Mouse (Mus musculus) myocyte (in vitro differentiated cells): ENCODE results near the gene Myo15b. TPM values are rescaled to one million over a fixed set of nuclear protein-coding genes. Genes with fewer than 3 reads are reported as not detected.

Experiments
- H3K27me3 ChIP-seq: one replicate; pipeline ENCODE4 v1.6.1; 2011; ENCODE audit not compliant: control insufficient read depth, insufficient read depth, insufficient read length
- H3K36me3 ChIP-seq: one replicate; pipeline ENCODE4 v1.6.1; 2011; ENCODE audit not compliant: control insufficient read depth, insufficient read depth
- H3K4me2 ChIP-seq: one replicate; pipeline ENCODE4 v1.6.1; 2011; ENCODE audit warnings: low read depth, control low read depth
- H3K4me3 ChIP-seq: one replicate; pipeline ENCODE4 v1.5.1; 2011; ENCODE audit warnings: mild to moderate bottlenecking, control low read depth, moderate library complexity
- H3K79me2 ChIP-seq: one replicate; pipeline ENCODE4 v1.6.1; 2011; ENCODE audit not compliant: control insufficient read depth, insufficient read depth
- H3ac ChIP-seq: one replicate; pipeline ENCODE4 v1.6.1; 2011; ENCODE audit not compliant: control insufficient read depth, insufficient read length
- CEBPB ChIP-seq: IDR thresholded peaks from 2 replicates; pipeline ENCODE4 v1.6.1; 2011; ENCODE audit warnings: mild to moderate bottlenecking, moderate library complexity; ENCODE audit not compliant: poor library complexity, insufficient read depth, severe bottlenecking
- E2F4 ChIP-seq: IDR thresholded peaks from one replicate; pipeline ENCODE4 v1.6.1; 2011; ENCODE audit warnings: mild to moderate bottlenecking, control low read depth, moderate library complexity; ENCODE audit not compliant: insufficient read depth
- MAX ChIP-seq: IDR thresholded peaks from one replicate; pipeline ENCODE4 v1.6.1; 2011; ENCODE audit warnings: low read depth, mild to moderate bottlenecking, control low read depth
- MYOD1 ChIP-seq, 3 experiments: IDR thresholded peaks; one replicate each; pipeline ENCODE4 v1.6.1; 2011; ENCODE audit warnings: control low read depth in 2 of 3, low read depth in 2 of 3, mild to moderate bottlenecking in 2 of 3, moderate library complexity in 1 of 3; ENCODE audit not compliant: insufficient read length in 2 of 3, control insufficient read depth in 1 of 3
- MYOG ChIP-seq, 3 experiments: IDR thresholded peaks; one replicate each; pipeline ENCODE4 v1.6.1; 2011; ENCODE audit warnings: control low read depth in 2 of 3, low read depth in 2 of 3, mild to moderate bottlenecking in 2 of 3; ENCODE audit not compliant: insufficient read length in 2 of 3, control insufficient read depth in 1 of 3, insufficient read depth in 1 of 3
- POLR2A ChIP-seq: IDR thresholded peaks from one replicate; pipeline ENCODE4 v1.6.1; 2011; ENCODE audit warnings: low read depth, mild to moderate bottlenecking, control low read depth, moderate library complexity; ENCODE audit not compliant: insufficient read length
- POLR2AphosphoS2 ChIP-seq: IDR thresholded peaks from one replicate; pipeline ENCODE4 v1.6.1; 2011; ENCODE audit warnings: low read depth, control low read depth; ENCODE audit not compliant: insufficient read length
- REST ChIP-seq: IDR thresholded peaks from one replicate; pipeline ENCODE4 v1.6.1; 2011; ENCODE audit warnings: mild to moderate bottlenecking, control low read depth, moderate library complexity; ENCODE audit not compliant: insufficient read depth, insufficient read length
- SRF ChIP-seq: IDR thresholded peaks from one replicate; pipeline ENCODE4 v1.6.1; 2011; ENCODE audit warnings: low read depth; ENCODE audit not compliant: control insufficient read depth, insufficient read length
- TCF12 ChIP-seq: IDR thresholded peaks from one replicate; pipeline ENCODE4 v1.6.1; 2011; ENCODE audit warnings: mild to moderate bottlenecking, control low read depth; ENCODE audit not compliant: poor library complexity, insufficient read depth, severe bottlenecking
- TCF3 ChIP-seq: IDR thresholded peaks from one replicate; pipeline ENCODE4 v1.6.1; 2011; ENCODE audit warnings: low read depth, control low read depth; ENCODE audit not compliant: insufficient read length
- USF1 ChIP-seq: IDR thresholded peaks from one replicate; pipeline ENCODE4 v1.6.1; 2011; ENCODE audit warnings: low read depth, mild to moderate bottlenecking, control low read depth, moderate library complexity
- polyA plus RNA-seq: library from polyadenylated mRNA; unstranded; fragments of >200 nt; fragmentation: generic; extraction: Trizol; gene quantifications from one replicate; pipeline ENCODE4 v1.2.1, GENCODE M21; 2012; ENCODE audit warnings: missing spikeins

Gene Myo15b
- polyA plus RNA-seq, 1 experiment = 0.23 TPM

- H3K4me3 ChIP-seq = no peak overlapping the region
Measured at GRCm38 (mm10) chr11:115857936-115858335, 270 bp upstream of the Myo15b start.

GRCm38 (mm10) chr11:115859143-115859945 is 1.1 kb downstream of the Myo15b start:
- H3K27me3 ChIP-seq = peaks cover 78% of the 10 kb centered on the region
- no peaks in the 10 kb centered on the region for H3K79me2 ChIP-seq
- H3K36me3 ChIP-seq = no peaks in the 10 kb centered on the region
- peak overlapping the region; percentile 18 for H3K4me2 ChIP-seq
- no peak for TF ChIP-seq REST
- no peak for TF ChIP-seq MYOD1 (IDR thresholded peaks at IDR 0.05; ENCODE audit: control insufficient read depth in 1 of 3, insufficient read length in 2 of 3, low read depth in 2 of 3)
- TF ChIP-seq USF1 = no peak
- TF ChIP-seq TCF12 = no peak
- no peak for TF ChIP-seq E2F4
- no peak for TF ChIP-seq MAX
- no peak for TF ChIP-seq TCF3
- no peak for TF ChIP-seq POLR2A
- no peak for TF ChIP-seq SRF
- TF ChIP-seq CEBPB = no peak
- TF ChIP-seq POLR2AphosphoS2 = no peak
- TF ChIP-seq MYOG (IDR thresholded peaks at IDR 0.05; ENCODE audit: control insufficient read depth in 1 of 3, insufficient read depth in 1 of 3, insufficient read length in 2 of 3, low read depth in 2 of 3) = no peak
- no peak overlapping the region for H3K4me3 ChIP-seq
- no peak overlapping the region for H3ac ChIP-seq

More at GRCm38 (mm10) chr11:115857936-115858335, 270 bp upstream of the Myo15b start:
- Histone ChIP-seq H3K36me3 (no peaks in the 10 kb centered on the region), H3K79me2 (no peaks in the 10 kb centered on the region), H3ac (no peak overlapping the region), H3K4me2 (no peak overlapping the region), H3K27me3 (peaks cover 82% of the 10 kb centered on the region)
- no peak for TF ChIP-seq MYOD1 (IDR thresholded peaks at IDR 0.05; ENCODE audit: control insufficient read depth in 1 of 3, insufficient read length in 2 of 3, low read depth in 2 of 3)
- no peak for TF ChIP-seq CEBPB
- TF ChIP-seq E2F4 = no peak
- no peak for TF ChIP-seq TCF3
- no peak for TF ChIP-seq MAX
- no peak for TF ChIP-seq POLR2AphosphoS2
- no peak for TF ChIP-seq REST
- TF ChIP-seq MYOG (IDR thresholded peaks at IDR 0.05; ENCODE audit: control insufficient read depth in 1 of 3, insufficient read depth in 1 of 3, insufficient read length in 2 of 3, low read depth in 2 of 3) = no peak
- no peak for TF ChIP-seq TCF12
- no peak for TF ChIP-seq USF1
- TF ChIP-seq SRF = no peak
- TF ChIP-seq POLR2A = no peak

GRCm38 (mm10) chr11:115863895-115864294 is 5.7 kb downstream of the Myo15b start:
- TF ChIP-seq E2F4 = no peak
- TF ChIP-seq MYOG (IDR thresholded peaks at IDR 0.05; ENCODE audit: control insufficient read depth in 1 of 3, insufficient read depth in 1 of 3, insufficient read length in 2 of 3, low read depth in 2 of 3) = no peak
- no peak for TF ChIP-seq SRF
- no peak for TF ChIP-seq TCF3
- TF ChIP-seq USF1 = no peak
- TF ChIP-seq MAX = no peak
- TF ChIP-seq POLR2A = no peak
- no peak for TF ChIP-seq MYOD1 (IDR thresholded peaks at IDR 0.05; ENCODE audit: control insufficient read depth in 1 of 3, insufficient read length in 2 of 3, low read depth in 2 of 3)
- TF ChIP-seq CEBPB = no peak
- TF ChIP-seq POLR2AphosphoS2 = no peak
- no peak for TF ChIP-seq REST
- TF ChIP-seq TCF12 = no peak
- Histone ChIP-seq H3K27me3 (peaks cover 75% of the 10 kb centered on the region), H3K36me3 (no peaks in the 10 kb centered on the region), H3K79me2 (no peaks in the 10 kb centered on the region), H3K4me3 (no peak overlapping the region), H3K4me2 (no peak overlapping the region), H3ac (no peak overlapping the region)

- Histone ChIP-seq H3ac (no peak overlapping the region), H3K4me2 (no peak overlapping the region), H3K79me2 (no peaks in the 10 kb centered on the region), H3K4me3 (no peak overlapping the region), H3K27me3 (peaks cover 57% of the 10 kb centered on the region), H3K36me3 (no peaks in the 10 kb centered on the region)
- TF ChIP-seq USF1 (no peak), SRF (no peak), TCF3 (peak; percentile 73), REST (no peak), MYOD1 (IDR thresholded peaks at IDR 0.05; ENCODE audit: control insufficient read depth in 1 of 3, insufficient read length in 2 of 3, low read depth in 2 of 3) (peak; percentile 5 to 100 (median 92)), MYOG (IDR thresholded peaks at IDR 0.05; ENCODE audit: control insufficient read depth in 1 of 3, insufficient read depth in 1 of 3, insufficient read length in 2 of 3, low read depth in 2 of 3) (peak in 2 of 3 experiments; percentile 22 to 67)
Measured at GRCm38 (mm10) chr11:115869393-115869792, 11.2 kb downstream of the Myo15b start.
